Mouse (Mus musculus) lung, embryonic 15.5 days (tissue): ENCODE measurements at regions not wholly inside any gene's neighbourhood (a gene's known extent, or its start where the extent isn't known, plus 50 kb on each side); places are given as distances from the start of the nearest gene placed in this dataset.

Source experiments
- ATAC-seq: fragments of 200-750 bp; cut with Nextera tagmentation; 2 replicates; pipeline ENCODE4 v1.8.0; 2017; ENCODE audit warnings: moderate number of reproducible peaks, borderline replicate concordance; ENCODE audit not compliant: low FRiP score, low TSS enrichment; ENCODE audit errors: extremely low read depth
- H3K27ac ChIP-seq: fragments of 300-500 bp; sonication (generic); 2 replicates; pipeline ENCODE4 v1.5.1; 2015; ENCODE audit warnings: moderate library complexity, mild to moderate bottlenecking, inconsistent platforms
- H3K27me3 ChIP-seq: fragments of 300-500 bp; sonication (generic); 2 replicates; pipeline ENCODE4 v1.6.1; 2015; ENCODE audit warnings: inconsistent platforms
- H3K36me3 ChIP-seq: fragments of 300-500 bp; sonication (generic); 2 replicates; pipeline ENCODE4 v1.6.1; 2015; ENCODE audit warnings: inconsistent platforms
- H3K4me1 ChIP-seq: fragments of 300-500 bp; sonication (generic); 2 replicates; pipeline ENCODE4 v1.6.1; 2015; ENCODE audit warnings: inconsistent platforms
- H3K4me2 ChIP-seq: fragments of 300-500 bp; sonication (generic); 2 replicates; pipeline ENCODE4 v1.6.1; 2015; ENCODE audit warnings: inconsistent platforms, mild to moderate bottlenecking, moderate library complexity
- H3K4me3 ChIP-seq: fragments of 300-500 bp; sonication (generic); 2 replicates; pipeline ENCODE4 v1.5.1; 2015; ENCODE audit warnings: mild to moderate bottlenecking, inconsistent platforms
- H3K9ac ChIP-seq: fragments of 300-500 bp; sonication (generic); 2 replicates; pipeline ENCODE4 v1.6.1; 2015; ENCODE audit warnings: inconsistent platforms
- H3K9me3 ChIP-seq: fragments of 300-500 bp; sonication (generic); 2 replicates; pipeline ENCODE4 v1.6.1; 2016; ENCODE audit warnings: inconsistent platforms
- WGBS: fragments of 180-500 bp; shearing (Covaris S2); methylation state at CpG from one replicate; pipeline ENCODE4 v1.1.7; 2015; 5-methylcytosine and 5-hydroxymethylcytosine counted together

GRCm38 (mm10) chr15:88386711-88387110 is 213.4 kb upstream of the Zdhhc25 start:
- no peak overlapping the region for H3K27ac ChIP-seq
- H3K36me3 ChIP-seq = no peaks in the 10 kb centered on the region
- H3K27me3 ChIP-seq = no peaks in the 10 kb centered on the region; the same call in 1 of the 2 replicates
- no peak overlapping the region for H3K4me2 ChIP-seq
- no peak overlapping the region for H3K4me3 ChIP-seq
- H3K4me1 ChIP-seq = no peaks in the 10 kb centered on the region
- ATAC-seq = no peak
- 67% methylated on average over 6 of the region's 6 CpGs for WGBS
- no peak overlapping the region for H3K9ac ChIP-seq
- H3K9me3 ChIP-seq = no peaks in the 10 kb centered on the region

DNA sequence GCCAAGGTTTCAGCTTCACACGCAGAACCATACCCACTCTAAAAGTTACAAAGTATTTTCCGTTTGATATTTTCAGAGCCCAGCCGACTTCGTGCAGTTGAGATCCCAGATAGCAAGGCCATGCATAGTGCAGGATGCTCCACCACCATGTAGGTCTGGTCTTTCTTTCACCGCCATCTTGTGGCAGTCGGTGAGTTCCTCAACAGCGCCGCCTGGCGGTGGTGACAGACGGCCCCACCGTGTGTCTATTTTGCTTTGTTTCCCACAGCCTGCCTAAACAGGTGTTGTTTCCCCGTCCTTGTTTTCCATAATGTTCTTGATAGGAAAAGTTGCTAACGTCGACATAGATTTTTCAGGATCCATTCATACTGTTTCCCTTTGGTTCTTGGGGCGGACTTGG is 208.3 kb upstream of the Zdhhc25 start:
- no peak overlapping the region for H3K9ac ChIP-seq
- no peaks in the 10 kb centered on the region for H3K4me1 ChIP-seq
- no peak overlapping the region for H3K4me2 ChIP-seq
- H3K4me3 ChIP-seq = no peak overlapping the region
- no peaks in the 10 kb centered on the region for H3K9me3 ChIP-seq
- no peaks in the 10 kb centered on the region for H3K27me3 ChIP-seq
- H3K36me3 ChIP-seq = no peaks in the 10 kb centered on the region
- ATAC-seq = no peak
- 78% methylated on average over 15 of the region's 15 CpGs for whole genome bisulfite sequencing
- no peak overlapping the region for H3K27ac ChIP-seq

DNA sequence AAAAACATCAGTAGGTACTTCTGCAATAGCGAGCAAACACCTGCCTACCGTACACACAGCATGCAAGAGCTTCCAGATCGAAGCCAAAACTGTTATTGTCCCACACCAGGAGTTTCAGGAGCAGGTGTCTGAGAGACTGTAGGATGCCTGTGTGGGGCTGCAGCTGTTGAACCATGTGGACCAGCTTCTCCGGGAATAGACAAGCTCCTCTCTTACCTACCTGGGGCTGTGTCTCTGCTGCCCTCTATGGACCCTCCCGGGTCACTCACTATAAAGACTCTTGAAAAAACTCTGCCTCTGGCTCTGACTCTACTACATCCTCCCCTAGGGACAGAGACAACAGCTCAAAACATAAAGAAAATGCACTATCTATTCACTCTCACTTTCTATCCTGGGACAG is 201.0 kb upstream of the Zdhhc25 start:
- no peaks in the 10 kb centered on the region for H3K27me3 ChIP-seq
- H3K36me3 ChIP-seq = no peaks in the 10 kb centered on the region
- no peak for ATAC-seq
- no peak overlapping the region for H3K4me3 ChIP-seq
- 56% methylated on average over 5 of the region's 5 CpGs for WGBS
- no peaks in the 10 kb centered on the region for H3K9me3 ChIP-seq
- H3K4me1 ChIP-seq = no peaks in the 10 kb centered on the region
- H3K27ac ChIP-seq = no peak overlapping the region
- H3K4me2 ChIP-seq = no peak overlapping the region
- H3K9ac ChIP-seq = no peak overlapping the region

GRCm38 (mm10) chr15:88399989-88400388 is 200.1 kb upstream of the Zdhhc25 start:
- WGBS = 59% methylated on average over 12 of the region's 12 CpGs
- no peaks in the 10 kb centered on the region for H3K4me1 ChIP-seq
- H3K36me3 ChIP-seq = no peaks in the 10 kb centered on the region
- H3K4me3 ChIP-seq = no peak overlapping the region
- no peak overlapping the region for H3K27ac ChIP-seq
- H3K27me3 ChIP-seq = no peaks in the 10 kb centered on the region
- no peak overlapping the region for H3K4me2 ChIP-seq
- ATAC-seq = no peak
- H3K9me3 ChIP-seq = no peaks in the 10 kb centered on the region
- no peak overlapping the region for H3K9ac ChIP-seq

- no peak for ATAC-seq
- Histone ChIP-seq H3K9me3 (no peaks in the 10 kb centered on the region), H3K36me3 (no peaks in the 10 kb centered on the region), H3K4me1 (no peaks in the 10 kb centered on the region), H3K27ac (no peak overlapping the region), H3K27me3 (no peaks in the 10 kb centered on the region), H3K9ac (no peak overlapping the region), H3K4me2 (no peak overlapping the region), H3K4me3 (no peak overlapping the region)
- 50% methylated on average over 9 of the region's 9 CpGs for WGBS
Observed at GRCm38 (mm10) chr15:88400787-88401186, 199.3 kb upstream of the Zdhhc25 start.

DNA sequence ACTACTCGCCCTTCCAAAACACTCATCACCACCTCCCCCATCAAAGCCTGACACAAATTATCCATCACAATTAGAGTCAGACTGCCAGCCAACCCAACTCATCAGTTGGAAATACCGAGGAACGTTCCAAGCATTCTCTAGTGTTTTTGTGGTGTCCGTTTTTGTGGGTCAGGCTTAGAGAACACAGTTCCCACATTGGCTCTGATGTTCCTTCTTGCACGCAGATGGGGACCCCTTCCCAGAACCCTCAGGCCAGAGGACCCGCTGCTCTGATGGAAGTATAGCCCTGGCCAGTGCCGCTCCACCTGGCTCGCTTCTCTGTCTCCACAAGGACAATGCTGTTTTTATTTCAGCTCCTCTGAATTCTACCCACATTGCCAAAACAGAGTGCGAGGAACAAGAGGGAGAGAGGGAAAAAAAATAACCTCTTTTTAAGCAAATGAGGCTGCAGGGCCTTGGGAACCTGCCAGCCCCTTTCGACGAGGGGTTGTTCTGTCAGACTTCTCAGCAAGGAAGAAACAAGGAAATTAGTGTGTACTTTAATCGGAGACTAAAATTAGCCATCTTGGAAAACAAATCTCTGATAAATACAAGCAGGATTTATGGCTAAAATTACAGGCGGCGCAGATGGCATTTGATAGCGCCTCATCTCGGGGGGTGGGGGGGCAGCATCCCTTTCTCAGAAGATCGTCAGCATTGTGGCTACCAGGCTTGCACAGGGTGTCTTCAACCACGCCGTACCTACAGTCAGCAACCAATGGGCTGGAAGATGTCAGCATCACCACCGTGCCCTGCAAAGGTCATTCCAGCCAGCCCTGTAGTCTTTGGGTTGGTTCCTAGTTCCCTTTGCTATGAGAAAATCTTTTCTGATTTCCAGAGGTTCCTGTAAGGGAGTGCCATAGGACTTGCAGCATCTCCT is 191.4 kb upstream of the Zdhhc25 start:
- 72% methylated on average over 20 of the region's 20 CpGs for WGBS
- Histone ChIP-seq H3K27ac (no peak overlapping the region), H3K36me3 (no peaks in the 10 kb centered on the region), H3K4me2 (no peak overlapping the region), H3K4me3 (no peak overlapping the region), H3K9me3 (no peaks in the 10 kb centered on the region), H3K4me1 (no peaks in the 10 kb centered on the region), H3K27me3 (no peaks in the 10 kb centered on the region), H3K9ac (no peak overlapping the region)
- ATAC-seq = no peak

GRCm38 (mm10) chr15:88414206-88414605 is 185.9 kb upstream of the Zdhhc25 start:
- H3K4me1 ChIP-seq = no peaks in the 10 kb centered on the region

GRCm38 (mm10) chr15:88418881-88419280 is 181.2 kb upstream of the Zdhhc25 start:
- H3K4me2 ChIP-seq = no peak overlapping the region
- ATAC-seq = no peak
- H3K4me3 ChIP-seq = no peak overlapping the region
- H3K9me3 ChIP-seq = no peaks in the 10 kb centered on the region; the same call in 1 of the 2 replicates
- 52% methylated on average over 8 of the region's 8 CpGs for WGBS
- no peaks in the 10 kb centered on the region for H3K27me3 ChIP-seq
- H3K9ac ChIP-seq = no peak overlapping the region
- no peak overlapping the region for H3K27ac ChIP-seq
- H3K36me3 ChIP-seq = no peaks in the 10 kb centered on the region
- no peaks in the 10 kb centered on the region for H3K4me1 ChIP-seq

More at GRCm38 (mm10) chr15:88414206-88414605, 185.9 kb upstream of the Zdhhc25 start:
- Histone ChIP-seq H3K9ac (no peak overlapping the region), H3K4me3 (no peak overlapping the region), H3K4me2 (no peak overlapping the region), H3K9me3 (no peaks in the 10 kb centered on the region), H3K27ac (no peak overlapping the region), H3K27me3 (no peaks in the 10 kb centered on the region), H3K36me3 (no peaks in the 10 kb centered on the region)
- 62% methylated on average over 4 of the region's 4 CpGs for WGBS
- ATAC-seq = no peak

GRCm38 (mm10) chr15:88428441-88428840 is 171.7 kb upstream of the Zdhhc25 start:
- H3K9me3 ChIP-seq = no peaks in the 10 kb centered on the region; the same call in 1 of the 2 replicates
- no peaks in the 10 kb centered on the region for H3K36me3 ChIP-seq
- WGBS = 67% methylated on average over 7 of the region's 7 CpGs
- ATAC-seq = no peak
- no peaks in the 10 kb centered on the region for H3K4me1 ChIP-seq
- H3K9ac ChIP-seq = no peak overlapping the region
- H3K27ac ChIP-seq = no peak overlapping the region
- no peak overlapping the region for H3K4me3 ChIP-seq
- H3K4me2 ChIP-seq = no peak overlapping the region
- H3K27me3 ChIP-seq = no peaks in the 10 kb centered on the region

- no peak for ATAC-seq
- Histone ChIP-seq H3K9me3 (no peaks in the 10 kb centered on the region), H3K27ac (no peak overlapping the region), H3K4me2 (no peak overlapping the region), H3K36me3 (no peaks in the 10 kb centered on the region), H3K4me1 (no peaks in the 10 kb centered on the region), H3K9ac (no peak overlapping the region), H3K27me3 (no peaks in the 10 kb centered on the region), H3K4me3 (no peak overlapping the region)
- 67% methylated on average over 7 of the region's 7 CpGs for WGBS
Observed at GRCm38 (mm10) chr15:88430941-88431340, 169.2 kb upstream of the Zdhhc25 start.

DNA sequence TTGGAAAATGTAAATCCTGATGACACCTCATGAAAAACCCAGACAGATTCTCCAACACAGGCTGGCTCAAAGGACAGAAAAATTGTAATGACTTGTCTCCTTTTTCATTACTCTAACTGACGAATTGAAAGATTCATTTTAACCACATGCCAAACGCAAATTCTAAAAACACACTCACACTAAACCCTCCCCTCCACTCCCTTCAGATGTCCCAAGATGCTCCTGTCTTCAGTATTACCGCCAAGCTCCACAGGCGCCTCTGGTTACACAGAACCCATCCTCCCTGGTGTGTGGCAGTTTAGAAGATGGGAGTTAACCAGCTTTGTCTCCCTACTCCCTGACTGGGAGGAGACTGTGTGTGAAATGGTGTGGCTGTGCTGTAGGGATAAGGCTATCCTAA is 151.8 kb upstream of the Zdhhc25 start:
- 69% methylated on average over 4 of the region's 4 CpGs for WGBS
- no peaks in the 10 kb centered on the region for H3K36me3 ChIP-seq
- no peak overlapping the region for H3K27ac ChIP-seq
- no peak overlapping the region for H3K4me3 ChIP-seq
- H3K9ac ChIP-seq = no peak overlapping the region
- H3K27me3 ChIP-seq = no peaks in the 10 kb centered on the region
- H3K4me1 ChIP-seq = no peaks in the 10 kb centered on the region
- H3K9me3 ChIP-seq = no peaks in the 10 kb centered on the region
- no peak for ATAC-seq
- H3K4me2 ChIP-seq = no peak overlapping the region

GRCm38 (mm10) chr15:88451241-88451640 is 148.9 kb upstream of the Zdhhc25 start:
- Histone ChIP-seq H3K27ac (no peak overlapping the region), H3K9ac (no peak overlapping the region), H3K4me3 (no peak overlapping the region), H3K27me3 (no peaks in the 10 kb centered on the region), H3K36me3 (no peaks in the 10 kb centered on the region), H3K4me2 (no peak overlapping the region), H3K4me1 (no peaks in the 10 kb centered on the region), H3K9me3 (no peaks in the 10 kb centered on the region)
- ATAC-seq = no peak
- 86% methylated on average over 6 of the region's 6 CpGs for WGBS
